Mouse (Mus musculus) heart, embryonic 13.5 days (tissue): ENCODE measurements around the gene Car14. TPM values are rescaled to one million over a fixed set of nuclear protein-coding genes. Genes with fewer than 3 reads are reported as not detected.

ENCODE experiments used
- polyA plus RNA-seq: library from polyadenylated mRNA; unstranded; fragments of >200 nt; fragmentation: Nextera tagmentation; extraction: Ambion mirVana; gene quantifications from 2 replicates; pipeline ENCODE4 v1.2.1, GENCODE M21; 2015

Car14 gene
- polyA plus RNA-seq, 1 experiment from 2014 or later = 26.1 TPM

Other genes starting within 250 kb of the Car14 start
- 36.0 and 36.2 TPM in 2 replicates for gene Mcl1, start 245.9 kb downstream of the Car14 start, polyA plus RNA-seq
- 4.8 and 7.3 TPM in 2 replicates for gene Adamtsl4, start 216.8 kb downstream of the Car14 start, polyA plus RNA-seq
- gene Ecm1, start 165.1 kb downstream of the Car14 start, polyA plus RNA-seq = 61.1 and 68.7 TPM in 2 replicates
- 39.5 and 40.0 TPM in 2 replicates for gene Tars2, start 144.5 kb downstream of the Car14 start, polyA plus RNA-seq
- gene Rprd2, start 85.8 kb downstream of the Car14 start, polyA plus RNA-seq = 17.1 and 18.0 TPM in 2 replicates
- 25.0 and 29.1 TPM in 2 replicates for gene Prpf3, start 48.8 kb downstream of the Car14 start, polyA plus RNA-seq
- gene Mrps21, start 33.2 kb downstream of the Car14 start, polyA plus RNA-seq = 362 and 399 TPM in 2 replicates
- gene Ciart, start 22.4 kb downstream of the Car14 start, polyA plus RNA-seq = 5.7 and 6.2 TPM in 2 replicates
- 38.1 and 41.8 TPM in 2 replicates for gene BC028528, start 12.7 kb downstream of the Car14 start, polyA plus RNA-seq
- gene Aph1a, start 10.7 kb downstream of the Car14 start, polyA plus RNA-seq = 28.8 and 33.9 TPM in 2 replicates
- 164 and 182 TPM in 2 replicates for gene Anp32e, start 24.6 kb upstream of the Car14 start, polyA plus RNA-seq
- 59.2 and 64.8 TPM in 2 replicates for gene Plekho1, start 91.3 kb upstream of the Car14 start, polyA plus RNA-seq
- gene Vps45, start 153.8 kb upstream of the Car14 start, polyA plus RNA-seq = 33.6 and 34.9 TPM in 2 replicates
- 14.9 and 17.2 TPM in 2 replicates for gene Otud7b, start 199.8 kb upstream of the Car14 start, polyA plus RNA-seq